Mouse (Mus musculus) lung, postnatal 25 days (tissue): ENCODE data around the gene Mrps24.

Experiments
- DNase-seq: peaks from one replicate; pipeline ENCODE4 v3.0.0; 2022; ENCODE audit warnings: low spot score

Mrps24 gene

DNA sequence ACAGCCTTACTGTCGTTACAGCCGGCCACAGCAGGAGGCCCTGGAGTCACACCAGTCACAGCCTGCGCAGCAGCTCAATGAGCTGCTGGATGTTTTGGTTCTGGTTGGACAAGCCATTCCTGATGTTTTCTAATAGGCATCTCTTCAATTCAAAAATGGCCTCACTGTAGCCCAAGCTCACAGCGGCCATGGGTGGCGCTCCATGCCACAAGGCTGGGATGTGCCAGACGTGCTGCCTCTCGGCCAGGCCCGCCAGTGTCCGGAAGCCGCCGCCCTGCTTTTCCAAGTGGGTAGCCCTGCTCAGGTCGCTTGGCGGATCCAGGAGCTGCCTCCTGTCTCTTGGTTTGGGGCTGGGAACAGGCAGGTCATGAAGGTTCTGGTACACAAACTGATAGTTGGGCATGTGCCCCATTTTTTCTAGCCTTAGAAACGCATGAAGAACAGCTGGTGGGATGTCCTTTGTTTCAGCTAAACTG is at the start of gene Mrps24:
TSS of gene Mrps24 (minus strand) at position 51 of the 476 bp plus-strand sequence.
- no peak for DNase-seq

DNA sequence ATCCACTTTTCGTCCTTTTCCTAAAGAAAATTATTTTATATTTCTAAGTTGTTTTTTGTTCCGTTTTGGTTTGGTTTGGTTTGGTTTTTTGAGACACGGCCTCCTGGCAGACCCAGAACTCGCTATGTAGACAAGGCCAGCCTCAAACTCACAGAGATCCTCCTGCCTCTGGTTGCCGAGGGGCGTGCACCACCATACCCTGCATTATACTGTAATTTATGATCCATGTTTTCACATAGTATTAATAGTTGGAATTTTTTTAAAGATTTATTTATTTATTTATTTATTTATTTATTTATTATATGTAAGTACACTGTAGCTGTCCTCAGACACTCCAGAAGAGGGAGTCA is 47.1 kb upstream of the Mrps24 start:
- DNase-seq = no peak

GRCm38 (mm10) chr11:5761820-5762632 is 46.5 kb upstream of the Mrps24 start, which contains the start of gene Urgcp:
TSS of gene Urgcp (minus strand) at chr11:5762376.
- DNase-seq = peak; percentile 95

DNA sequence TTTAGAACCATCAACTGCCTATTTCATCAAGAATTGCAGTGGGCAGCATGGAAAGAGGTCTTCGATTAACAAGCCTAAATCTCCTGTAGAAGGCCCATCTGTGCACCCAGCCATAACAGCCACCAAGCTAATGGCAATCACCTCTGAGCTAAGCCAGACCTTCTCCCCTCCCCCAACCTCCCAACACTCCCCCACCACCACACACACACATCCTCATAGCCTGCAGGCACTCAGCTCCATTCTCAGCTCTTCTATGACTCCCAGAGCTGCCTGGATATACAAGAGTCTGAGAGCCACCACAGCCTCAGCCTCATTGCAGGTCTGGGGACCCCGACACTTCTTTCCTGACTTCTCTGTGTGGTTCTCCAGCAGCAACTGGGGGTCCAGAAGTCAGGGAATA is 38.3 kb upstream of the Mrps24 start:
- DNase-seq = no peak

DNA sequence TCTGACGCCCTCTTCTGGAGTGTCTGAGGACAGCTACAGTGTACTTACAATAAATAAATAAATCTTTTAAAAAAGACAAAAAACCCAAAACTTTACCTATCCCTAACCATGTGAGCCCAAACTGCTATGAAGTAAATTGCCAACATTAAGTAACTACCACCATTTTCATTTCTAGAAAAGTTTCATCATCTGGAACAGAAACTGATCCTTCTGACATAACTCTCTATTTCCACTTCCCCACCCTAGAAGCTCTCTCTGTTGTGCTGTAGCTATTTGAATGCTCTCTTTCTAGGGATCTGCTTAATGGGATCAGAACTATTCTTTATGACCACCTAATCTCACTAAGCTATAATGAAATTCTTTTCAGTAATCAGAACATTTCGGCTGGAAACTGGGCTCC is 29.5 kb upstream of the Mrps24 start:
- DNase-seq = no peak

- DNase-seq = no peak
Observed at GRCm38 (mm10) chr11:5742106-5742505, 26.6 kb upstream of the Mrps24 start.

DNA sequence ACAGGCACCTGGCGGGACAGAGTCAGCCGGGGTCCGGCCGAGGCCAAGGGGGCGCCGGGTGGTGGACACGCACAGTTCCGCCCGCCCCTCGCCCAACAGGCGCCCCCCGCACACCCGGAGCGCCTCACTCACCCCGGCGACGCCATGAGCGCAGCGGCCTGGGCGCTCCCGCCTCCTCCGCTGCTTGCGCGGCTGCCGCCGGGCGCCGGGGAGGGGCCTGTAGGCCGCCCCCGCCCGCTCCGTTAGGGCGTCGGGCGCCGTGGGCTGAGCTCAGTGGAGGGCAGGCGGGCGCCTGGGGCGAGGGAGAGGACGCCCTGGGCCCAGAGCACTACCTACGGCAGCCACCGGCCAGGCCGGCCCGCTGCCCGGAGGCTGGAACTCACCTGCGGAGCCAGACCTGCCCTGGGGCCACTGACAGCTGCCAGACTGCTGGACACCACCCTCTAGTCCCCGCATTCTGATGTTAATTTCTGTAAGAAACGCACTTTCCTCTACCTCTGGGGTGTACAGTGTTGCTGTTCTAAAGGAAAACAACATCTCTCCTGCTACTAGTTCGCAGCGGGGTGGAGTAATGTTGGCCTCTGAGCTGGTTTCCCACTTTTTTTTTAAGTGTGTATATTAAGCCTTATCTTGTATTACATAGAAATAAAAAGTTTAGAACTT is 25.6 kb upstream of the Mrps24 start:
- DNase-seq = peak; percentile 81

GRCm38 (mm10) chr11:5740599-5740964 is 25.1 kb upstream of the Mrps24 start:
- no peak for DNase-seq

- DNase-seq = no peak
Observed at GRCm38 (mm10) chr11:5739846-5740245, 24.4 kb upstream of the Mrps24 start.

GRCm38 (mm10) chr11:5738888-5739632 is 23.6 kb upstream of the Mrps24 start:
- DNase-seq = no peak

DNA sequence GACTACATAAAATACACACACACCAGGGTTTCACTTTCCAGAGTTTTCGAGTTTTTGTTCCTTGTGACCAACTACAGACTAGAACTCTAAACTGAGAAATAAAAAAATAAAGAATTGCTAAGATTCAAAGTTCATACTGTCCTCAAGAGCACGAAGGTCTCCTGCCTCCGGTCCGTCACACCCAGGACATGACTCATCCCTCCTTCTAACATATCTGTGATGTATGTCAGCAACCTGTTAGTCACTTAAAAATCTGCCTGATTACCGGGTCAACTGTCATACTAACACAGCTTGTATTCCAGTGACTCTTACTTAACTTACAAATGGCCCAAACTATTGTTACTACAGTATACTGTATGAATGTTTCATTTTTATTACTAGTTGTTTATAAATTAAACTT is 21.7 kb upstream of the Mrps24 start:
- no peak for DNase-seq

- peak; percentile 11 for DNase-seq
Observed at GRCm38 (mm10) chr11:5734323-5734722, 18.8 kb upstream of the Mrps24 start.

DNA sequence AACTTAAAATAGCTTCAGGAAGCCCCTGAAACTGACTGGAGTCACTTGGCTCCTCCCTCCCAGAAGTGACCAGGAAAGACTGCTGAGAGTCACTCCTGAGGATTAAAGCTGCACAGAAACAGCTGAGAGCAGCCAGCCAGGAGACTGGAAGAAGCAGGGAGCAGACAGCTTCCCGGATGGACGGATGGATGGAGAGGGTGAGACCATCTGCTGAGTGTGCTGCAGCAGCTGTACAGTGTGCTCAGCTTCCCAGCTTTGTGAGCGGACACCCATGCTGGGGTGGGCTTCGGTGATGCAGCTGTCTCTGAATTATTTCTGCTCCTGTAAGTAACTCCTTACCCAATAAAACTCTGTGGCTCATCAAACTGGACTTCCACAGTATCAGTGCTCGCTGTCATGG is 16.9 kb upstream of the Mrps24 start:
- DNase-seq = no peak

- DNase-seq = no peak
Observed at GRCm38 (mm10) chr11:5729582-5729981, 14.1 kb upstream of the Mrps24 start.

- DNase-seq = peak; percentile 35
Observed at GRCm38 (mm10) chr11:5718611-5719354, 3.3 kb upstream of the Mrps24 start.

- DNase-seq = peak; percentile 32
Observed at GRCm38 (mm10) chr11:5716938-5717705, 1.6 kb upstream of the Mrps24 start.

GRCm38 (mm10) chr11:5716246-5716645 is 766 bp upstream of the Mrps24 start:
- DNase-seq = no peak

GRCm38 (mm10) chr11:5715179-5715578 is 301 bp downstream of the Mrps24 start:
- DNase-seq = no peak

DNA sequence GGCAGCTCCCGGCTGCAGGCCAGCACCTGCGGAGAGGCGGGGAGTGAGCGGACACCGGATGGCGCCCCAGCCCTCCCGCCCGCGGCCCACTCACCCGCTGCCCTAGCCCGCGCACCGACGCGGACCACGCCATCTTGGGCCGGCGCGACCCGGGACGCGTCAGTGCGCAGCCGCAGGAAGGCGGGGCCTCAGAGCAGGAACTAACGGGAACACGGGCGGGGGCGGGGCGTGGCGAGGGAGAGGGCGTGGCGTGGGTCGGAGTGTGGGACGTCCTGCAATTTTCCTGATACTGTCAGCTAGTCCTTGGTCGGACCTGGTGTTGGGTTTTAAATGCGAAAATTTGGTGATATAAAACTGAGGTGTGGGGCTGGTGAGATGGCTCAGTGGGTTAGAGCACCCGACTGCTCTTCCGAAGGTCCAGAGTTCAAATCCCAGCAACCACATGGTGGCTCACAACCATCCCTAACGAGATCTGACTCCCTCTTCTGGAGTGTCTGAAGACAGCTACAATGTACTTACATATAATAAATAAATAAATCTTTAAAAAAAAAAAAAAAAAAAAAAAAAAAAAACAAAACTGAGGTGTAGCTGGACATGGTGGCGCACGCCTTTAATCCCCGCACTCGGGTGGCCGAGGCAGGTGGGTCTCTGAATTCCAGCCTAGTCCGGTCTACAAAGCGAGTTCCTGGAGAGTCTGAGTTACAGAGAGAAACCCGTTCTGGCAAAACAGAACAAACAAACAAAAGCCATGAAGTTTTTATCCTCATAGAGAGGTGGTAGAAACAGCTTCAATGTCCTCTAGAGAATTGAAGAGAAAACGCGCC is 7.7 kb downstream of the Mrps24 start:
- peak; percentile 92 for DNase-seq

DNA sequence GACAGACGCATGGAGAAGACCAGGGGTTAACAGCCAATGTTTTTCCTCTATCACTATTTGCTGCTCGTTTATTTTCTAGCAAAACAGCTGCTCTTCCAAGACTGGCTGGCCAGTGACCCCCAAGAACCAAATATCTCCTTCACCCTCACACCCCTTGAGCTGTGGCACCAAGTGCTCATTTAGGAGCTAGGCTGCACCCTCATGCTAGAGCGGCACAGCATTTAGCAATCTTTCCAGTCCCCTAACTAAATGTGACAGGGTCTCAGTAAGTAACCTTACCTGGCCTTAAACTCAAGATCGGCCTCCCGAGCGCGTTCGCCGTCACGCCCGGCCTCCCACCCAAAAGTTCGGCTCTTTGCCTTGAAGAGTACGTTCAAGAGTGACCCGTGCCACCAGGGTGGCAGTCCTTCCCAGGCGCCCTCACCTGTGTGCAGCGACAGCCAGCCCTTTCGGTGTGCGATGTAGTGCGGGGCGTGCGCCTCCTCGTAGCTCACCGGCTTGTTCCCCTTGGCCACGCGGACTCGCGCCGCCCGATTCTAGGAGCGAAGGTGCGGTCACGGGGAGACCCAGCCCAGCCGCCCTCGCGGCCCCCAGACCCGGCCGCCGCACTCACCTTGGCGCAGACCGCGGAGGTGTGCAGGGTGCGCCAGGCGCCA is 8.5 kb downstream of the Mrps24 start:
- DNase-seq = peak; percentile 9
